Mouse (Mus musculus) urinary bladder, adult 2 months (tissue): Measurements from ENCODE around the gene Saa3. TPM values are rescaled to one million over a fixed set of nuclear protein-coding genes. Genes with fewer than 3 reads are reported as not detected.
"Not testable (repeated sequence)": the region's sequence is repeated elsewhere in the genome, so short reads cannot be mapped to it uniquely, and the experiment has no call there.

ENCODE experiments used
- DNase-seq: peaks from one replicate; pipeline ENCODE4 v3.0.0; 2022; ENCODE audit warnings: low spot score
- polyA plus RNA-seq: library from polyadenylated mRNA; depleted of rRNA; stranded (reverse); fragments of >200 nt; gene quantifications from 2 replicates; pipeline ENCODE4 v1.2.3, GENCODE M21; 2012; rRNA removed

The Saa3 gene
- 0.87 and 1.7 TPM in 2 replicates for polyA plus RNA-seq

- DNase-seq: no peak
These were observed at the start of gene Saa3 for GRCm38 (mm10) chr7:46715600-46715999. TSS of gene Saa3 (minus strand) at chr7:46715700.

DNA sequence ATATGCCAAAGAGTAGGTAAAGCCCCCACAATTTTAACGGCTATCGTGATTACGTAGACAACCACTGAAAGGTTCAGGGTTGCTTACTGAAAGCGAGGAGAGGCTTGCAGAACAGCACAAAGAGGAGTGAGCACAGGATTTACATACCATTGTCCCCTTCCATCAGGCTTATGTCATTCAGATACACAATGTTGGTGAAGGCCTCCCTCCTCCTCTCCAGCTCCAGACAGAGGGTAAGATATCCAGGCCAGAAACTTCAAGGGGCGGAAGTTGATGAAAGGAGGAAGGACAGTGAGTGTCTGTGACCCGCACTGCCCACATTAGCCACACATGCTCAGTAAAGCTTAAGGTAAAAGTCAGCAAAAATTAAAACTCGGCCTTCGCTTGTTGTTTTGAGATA, 49.2 kb upstream of the Saa3 start:
- DNase-seq: no peak

GRCm38 (mm10) chr7:46762601-46763000, 47.1 kb upstream of the Saa3 start:
- no peak for DNase-seq

DNA sequence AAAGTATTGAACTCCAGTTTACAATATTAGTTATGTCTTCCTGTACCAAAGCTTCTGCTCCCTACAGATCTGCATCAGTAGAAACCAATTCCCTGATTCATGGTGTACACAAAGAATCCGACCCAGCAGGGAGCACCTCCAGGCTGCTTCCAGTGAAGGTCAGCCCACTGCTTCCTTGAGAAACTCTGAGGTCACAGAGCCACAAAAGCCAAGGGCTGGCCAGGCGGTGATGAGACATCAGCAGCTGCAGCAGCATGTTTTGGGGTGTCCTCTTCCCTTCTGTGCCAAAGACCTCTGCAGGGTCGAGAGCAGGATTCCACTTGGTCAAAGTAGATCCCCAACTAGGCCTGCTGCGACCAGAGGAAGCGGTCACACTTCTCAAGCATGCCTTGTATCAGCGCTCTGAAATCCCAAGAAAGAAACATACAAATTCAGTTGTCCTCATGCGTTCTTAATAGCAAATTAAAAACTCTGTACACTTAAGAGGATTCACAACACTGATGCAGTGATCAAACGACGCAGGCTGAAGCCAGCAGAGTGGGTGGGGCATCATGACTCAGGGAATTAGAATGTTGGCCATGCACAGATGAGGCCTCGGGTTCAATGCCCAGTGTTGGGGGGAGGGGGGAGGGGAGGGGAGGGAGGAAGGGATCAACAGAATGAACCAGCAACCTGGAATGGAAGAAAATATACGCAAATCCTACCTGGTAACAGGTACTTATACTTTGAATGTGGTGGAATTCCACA, 45.7 kb upstream of the Saa3 start:
- DNase-seq: no peak

DNA sequence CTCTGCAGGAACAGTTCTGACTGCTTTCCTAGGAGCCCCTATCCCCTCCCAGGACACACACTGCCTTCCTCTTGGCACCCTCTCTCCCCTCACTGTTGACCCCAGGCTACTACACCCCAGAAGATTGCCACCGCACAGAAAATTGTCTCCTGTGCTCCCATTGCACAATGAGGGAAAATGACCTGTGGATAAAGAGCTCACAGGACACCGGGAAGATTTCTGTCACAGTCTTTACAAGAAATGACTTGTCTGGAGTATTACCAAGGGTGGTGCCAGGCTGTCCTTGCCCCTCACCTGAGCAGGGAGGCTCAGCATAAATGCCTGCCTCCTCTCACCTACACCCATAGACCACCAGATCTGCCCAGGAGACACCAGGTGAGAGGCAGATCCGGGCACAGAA, 36.0 kb upstream of the Saa3 start, which contains the start of gene Saa2:
Saa2 (plus strand) TSS at position 301 of the 400 bp plus-strand sequence.
- DNase-seq: no peak

DNA sequence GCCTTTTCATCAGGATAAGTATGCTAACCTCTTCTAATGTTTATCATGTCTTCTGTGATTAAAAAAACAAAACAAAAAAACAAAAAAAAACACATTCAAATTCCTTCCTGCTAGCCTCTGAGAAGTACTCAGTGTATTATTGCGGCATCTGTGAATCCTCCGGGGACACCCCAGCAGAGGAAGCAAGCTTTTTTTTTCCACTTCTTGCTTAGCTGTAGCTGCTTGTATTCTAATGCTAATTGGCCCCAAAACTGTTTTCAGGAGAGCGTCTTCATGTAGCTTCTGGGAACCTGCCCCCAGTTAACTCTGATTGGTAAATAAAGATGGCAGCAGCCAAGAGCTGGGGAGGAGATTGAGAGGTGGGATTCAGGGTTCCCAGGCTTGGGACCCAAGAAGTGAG, 33.0 kb upstream of the Saa3 start:
- DNase-seq: no peak

GRCm38 (mm10) chr7:46746381-46746780, 30.9 kb upstream of the Saa3 start:
- DNase-seq: no peak

- DNase-seq: no peak
These were observed 30.3 kb upstream of the Saa3 start for GRCm38 (mm10) chr7:46745816-46746215.

- DNase-seq: not testable (repeated sequence)
These were observed 27.4 kb upstream of the Saa3 start, which contains the start of gene Saa1 for GRCm38 (mm10) chr7:46742880-46743279. TSS of gene Saa1 (minus strand) at chr7:46742980.

DNA sequence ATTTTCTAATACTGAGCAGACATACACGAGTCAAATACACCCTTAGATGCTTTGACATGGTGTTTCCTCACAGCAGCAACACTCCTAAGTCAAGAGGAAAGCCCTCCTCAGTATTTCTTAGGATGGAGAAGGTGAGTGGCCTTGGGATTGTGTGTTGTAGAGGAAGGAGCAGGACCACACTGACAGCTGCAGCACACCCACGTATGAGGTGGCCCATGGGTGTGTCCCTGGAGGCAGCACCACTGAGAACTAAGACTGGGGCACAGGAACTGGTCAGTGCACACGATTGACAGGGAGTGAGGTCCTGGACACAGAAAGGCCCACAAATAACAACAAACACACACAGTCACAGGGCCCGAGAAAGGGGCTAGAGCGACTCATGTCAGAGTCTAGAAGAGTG, 24.5 kb upstream of the Saa3 start:
- not testable (repeated sequence) for DNase-seq

GRCm38 (mm10) chr7:46738561-46739460, 23.3 kb upstream of the Saa3 start:
- no peak for DNase-seq

DNA sequence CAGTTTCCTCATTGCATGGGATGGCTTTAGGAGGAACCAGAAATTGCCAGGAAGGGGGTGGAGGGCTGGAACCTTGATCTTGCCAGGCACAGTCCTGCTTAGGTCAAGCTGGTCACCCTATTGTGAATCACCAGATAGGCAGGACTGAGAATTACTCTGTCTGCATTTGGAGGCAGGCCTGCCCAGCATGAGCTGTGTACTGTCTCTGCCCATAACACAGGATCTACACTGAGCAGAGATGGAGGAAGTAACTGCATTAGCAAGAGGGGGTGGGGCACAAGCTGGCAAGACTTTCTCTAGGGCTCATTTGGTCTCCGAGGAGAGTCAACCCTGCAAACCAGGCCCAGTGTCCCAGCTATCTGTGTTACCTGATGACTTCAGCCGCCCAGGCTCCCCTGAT, 19.5 kb upstream of the Saa3 start:
- DNase-seq: no peak

DNA sequence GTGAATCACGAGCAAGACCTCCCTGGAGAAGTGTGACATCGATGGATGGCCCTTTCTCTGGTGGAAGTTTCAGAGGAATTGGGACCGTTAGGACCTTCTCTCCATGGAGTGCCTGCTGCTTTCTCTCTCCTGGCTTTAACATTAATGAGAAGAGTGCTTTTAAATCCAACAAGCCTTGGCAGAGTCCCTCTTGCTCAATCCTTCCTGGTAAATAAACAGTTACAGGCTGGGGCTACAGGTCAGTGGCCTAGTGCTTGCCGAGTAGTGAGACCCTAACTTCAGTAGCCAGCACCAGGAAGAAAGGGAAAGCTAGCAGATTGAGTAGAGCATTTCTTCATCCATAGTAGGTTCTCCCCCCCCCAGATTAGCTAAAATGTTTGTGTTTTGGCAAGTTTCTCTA, 17.0 kb upstream of the Saa3 start, which contains the start of gene Saa4:
Saa4 (minus strand) TSS at position 146 of the 400 bp plus-strand sequence.
- no peak for DNase-seq

DNA sequence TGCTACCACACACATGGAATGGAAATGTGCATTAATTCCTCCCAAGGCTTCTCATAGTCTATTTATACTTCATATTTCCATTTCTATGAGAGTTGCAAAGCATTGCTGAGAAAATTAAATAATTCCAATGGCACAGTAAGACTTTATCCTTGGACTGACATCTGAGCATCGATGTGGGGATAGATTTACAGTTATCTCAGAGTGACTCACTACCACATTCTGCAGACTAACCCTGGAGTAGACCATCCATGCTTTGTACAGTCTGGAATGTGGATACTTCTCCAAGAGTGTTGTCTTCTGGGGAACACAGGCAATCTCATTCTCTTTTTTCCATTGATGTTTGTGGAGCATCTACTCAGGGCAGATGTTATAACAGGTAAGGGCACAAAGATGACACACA, 12.1 kb upstream of the Saa3 start:
- DNase-seq: no peak

GRCm38 (mm10) chr7:46724396-46724795, 8.9 kb upstream of the Saa3 start:
- DNase-seq: no peak

GRCm38 (mm10) chr7:46723849-46724248, 8.3 kb upstream of the Saa3 start:
- no peak for DNase-seq

GRCm38 (mm10) chr7:46723354-46723753, 7.9 kb upstream of the Saa3 start:
- no peak for DNase-seq

- no peak for DNase-seq
These were observed 5.0 kb upstream of the Saa3 start for GRCm38 (mm10) chr7:46720460-46720859.

DNA sequence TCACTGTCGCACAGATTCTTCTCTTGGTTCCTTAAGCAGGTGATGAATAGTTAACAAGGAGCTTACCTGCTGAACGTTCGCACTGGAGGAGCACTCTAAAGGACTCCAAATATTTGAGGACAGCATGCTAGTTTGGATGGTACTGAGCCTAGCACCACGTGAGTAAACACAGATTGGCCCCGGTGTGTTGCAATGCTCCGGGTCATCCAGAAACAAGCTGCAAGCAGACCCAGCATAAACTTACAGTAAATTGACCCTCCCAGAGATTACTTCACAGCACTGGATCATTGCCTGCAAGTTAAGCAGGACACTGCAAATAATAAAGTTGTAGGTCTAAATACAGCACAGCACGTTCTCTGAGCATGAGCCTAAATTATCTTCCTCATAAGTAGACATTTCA, 4.0 kb upstream of the Saa3 start:
- no peak for DNase-seq

DNA sequence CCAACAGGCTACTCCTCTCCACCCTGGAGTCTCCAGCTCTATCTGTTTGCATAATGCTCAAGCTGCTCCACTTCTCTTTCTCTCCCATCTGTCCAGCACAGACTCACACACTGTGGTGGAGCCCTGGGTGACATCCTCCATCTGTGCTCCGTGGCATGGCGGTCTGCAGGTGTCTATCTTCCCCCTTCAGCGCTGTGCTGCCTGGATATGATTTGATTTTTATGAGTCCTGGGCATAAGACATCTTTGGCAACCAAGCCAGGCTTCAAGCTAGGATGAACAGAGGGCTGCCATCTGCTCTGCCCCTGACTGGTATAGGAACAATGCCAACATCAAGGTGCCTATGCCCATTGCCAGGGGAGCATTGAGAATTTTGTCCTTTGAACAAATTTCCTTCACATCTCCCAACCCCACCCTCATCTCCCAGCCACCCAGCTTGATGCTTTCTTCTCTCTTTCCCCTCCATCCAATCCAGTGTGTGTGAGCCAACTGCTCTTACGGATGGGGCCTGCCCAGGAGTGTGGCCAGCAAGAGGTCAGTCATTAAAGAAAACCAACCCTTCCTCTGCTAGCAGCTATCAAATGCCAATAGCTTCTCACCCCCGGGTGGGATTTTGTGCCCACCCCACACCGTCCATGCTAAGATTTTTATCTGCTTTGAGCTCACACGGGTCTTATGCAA, 3.2 kb upstream of the Saa3 start:
- DNase-seq: no peak

DNA sequence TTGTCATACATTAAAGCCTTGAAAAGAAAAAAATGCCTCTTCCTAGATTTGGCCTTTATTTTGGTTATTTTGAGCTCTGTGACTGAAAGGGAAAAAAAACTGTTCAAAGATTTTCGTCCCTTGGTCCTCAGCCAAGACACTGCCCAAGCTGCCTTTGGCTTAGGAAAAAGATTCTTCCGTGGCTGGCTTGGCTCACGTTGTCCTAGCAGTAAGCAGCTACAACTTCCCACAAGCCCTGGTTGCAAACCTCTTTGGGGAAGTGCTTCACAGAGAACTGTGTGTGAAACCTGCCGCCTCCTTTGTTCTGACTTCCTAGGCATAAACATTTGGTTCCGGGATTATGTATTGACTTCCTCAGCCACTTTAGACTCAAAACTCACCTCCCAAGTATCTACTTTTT, 1.4 kb upstream of the Saa3 start:
- no peak for DNase-seq

DNA sequence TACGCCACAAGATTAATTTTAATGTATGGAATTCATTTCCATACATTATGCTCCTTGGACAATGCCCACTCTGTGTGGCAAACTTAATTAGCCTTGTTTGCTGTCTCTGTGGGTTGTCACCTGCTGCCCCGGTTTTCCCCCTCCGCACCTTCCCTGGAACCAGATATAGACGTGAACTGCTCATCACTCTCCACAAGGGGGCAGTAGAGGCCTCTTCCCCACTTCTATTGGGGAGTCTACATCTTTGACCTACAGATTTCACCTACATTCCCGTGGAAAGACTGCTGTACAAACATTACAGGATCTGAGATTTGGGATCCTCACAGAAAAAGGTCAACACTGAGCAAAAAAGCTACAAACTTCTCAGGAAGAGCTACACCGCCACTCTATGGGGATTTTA, 982 bp downstream of the Saa3 start:
- no peak for DNase-seq
